Mouse (Mus musculus): ENCODE data around the gene Htr2a.

GRCm38 (mm10) chr14:74733397-74733796 is 92.8 kb downstream of the Htr2a start:
- no peak for TF ChIP-seq CTCF (IDR thresholded peaks at IDR 0.05; ENCODE audit: borderline replicate concordance, insufficient read depth, low read depth, low read length)
- no peak for TF ChIP-seq POLR2A (IDR thresholded peaks at IDR 0.05; ENCODE audit: borderline replicate concordance, insufficient read depth, low read length)

Measured in cerebellum, adult 2 months (tissue).